Mouse (Mus musculus) neural tube, postnatal 0 days (tissue): ENCODE measurements around the gene Zfp566. TPM values are rescaled to one million over a fixed set of nuclear protein-coding genes. Genes with fewer than 3 reads are reported as not detected.

Source experiments
- microRNA-seq: library from miRNA; unstranded; fragments of <30 nt; microRNA quantifications from one replicate; pipeline ENCODE4, GENCODE M21; 2016
- polyA plus RNA-seq: library from polyadenylated mRNA; unstranded; fragments of >200 nt; fragmentation: Nextera tagmentation; extraction: Ambion mirVana; gene quantifications from 2 replicates; pipeline ENCODE4 v1.2.1, GENCODE M21; 2015

Gene Zfp566
- 14.9 and 16.5 TPM in 2 replicates for polyA plus RNA-seq

GRCm38 (mm10) chr7:30090092-30090969, at the start of gene Zfp566, which contains the start of gene Gm26920:
Gene Zfp566 (minus strand): TSS chr7:30090527.
Gene Gm26920 (minus strand): TSS chr7:30090410.

DNA sequence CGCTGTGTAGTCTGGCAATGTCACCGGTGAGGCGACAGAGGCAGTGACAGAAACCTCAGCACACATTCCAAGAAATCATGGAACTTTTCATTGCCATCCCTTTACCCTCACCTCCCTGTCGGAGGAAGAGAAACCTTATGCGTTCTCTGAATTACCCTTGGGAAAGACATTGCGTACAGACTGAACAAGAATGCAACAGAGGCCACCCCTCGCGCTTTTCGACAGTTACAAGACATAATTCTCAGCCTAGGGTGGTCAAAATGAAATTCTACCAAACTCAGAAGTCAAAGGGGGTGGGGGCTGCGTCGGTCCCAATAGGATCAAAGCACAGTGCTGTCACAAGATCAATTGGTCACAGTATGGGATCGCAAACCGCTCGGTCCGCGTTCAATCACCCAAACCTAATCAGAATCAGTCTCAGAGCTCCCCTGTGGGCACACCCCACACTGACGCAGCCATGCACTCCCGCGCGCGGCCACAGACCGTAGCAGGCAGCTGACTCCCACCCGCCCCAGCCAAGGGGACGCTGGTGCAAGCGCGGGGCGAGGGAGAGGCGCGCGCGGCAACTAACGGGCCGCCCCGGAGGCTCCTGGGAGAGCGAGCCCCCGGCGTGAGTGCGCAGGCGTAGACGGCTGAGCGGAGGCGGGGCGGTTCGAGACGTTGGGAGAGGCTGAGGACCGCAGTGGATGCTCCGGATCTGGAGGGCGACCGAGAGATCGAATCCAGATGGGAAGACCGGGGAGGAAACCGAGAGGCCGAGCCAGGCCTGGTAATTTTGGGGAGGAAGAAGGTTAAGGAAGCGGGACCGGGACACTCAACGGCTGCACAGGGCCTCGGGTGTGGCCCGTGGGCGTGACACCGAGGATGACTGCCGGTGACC, 31.2 kb upstream of the Zfp566 start, which contains the start of gene Zfp382:
Zfp382 (plus strand) TSS at position 635 of the 880 bp plus-strand sequence.

DNA sequence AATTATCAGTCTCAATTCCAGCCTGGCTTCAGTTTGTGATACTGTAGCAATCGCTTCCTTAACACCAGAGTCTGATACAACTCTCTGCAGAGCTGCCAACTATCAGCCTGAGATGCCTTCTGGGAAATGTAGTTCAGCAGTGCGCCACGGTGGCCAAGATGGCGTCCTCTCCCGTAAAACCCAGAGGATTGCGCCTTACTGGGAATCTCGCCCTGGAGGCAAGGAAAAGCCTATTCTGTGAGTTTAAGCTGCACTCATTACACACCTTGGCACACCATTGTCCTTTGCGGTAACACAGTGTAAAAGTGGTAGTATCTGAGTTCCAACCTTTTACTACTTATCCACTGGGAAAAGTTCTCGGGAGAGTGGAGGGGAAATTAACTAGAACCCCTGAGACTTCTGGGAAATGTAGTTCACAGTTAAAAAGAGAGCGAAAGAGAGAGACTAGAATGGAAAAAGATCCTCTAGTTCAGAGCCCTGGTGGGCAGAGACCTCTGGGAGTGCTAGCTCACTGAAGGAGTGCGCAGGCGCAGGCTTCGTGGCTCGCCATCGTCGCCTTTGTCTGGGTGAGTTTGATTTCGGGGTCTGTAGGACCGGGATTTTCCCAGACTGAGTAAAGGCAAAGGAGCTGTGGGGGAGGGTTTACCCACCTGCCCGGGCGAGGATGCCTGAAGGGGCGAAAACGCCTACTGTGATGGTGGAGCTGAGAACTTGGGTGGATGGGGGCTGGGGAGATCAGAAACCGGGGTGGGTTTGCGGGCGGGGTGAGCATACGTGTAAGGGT, 4.5 kb upstream of the Zfp566 start, which contains the start of gene Zfp260:
Zfp260 (plus strand) TSS at position 132 of the 784 bp plus-strand sequence.

GRCm38 (mm10) chr7:30072146-30073028, 17.9 kb downstream of the Zfp566 start, which contains the start of gene Zfp82:
Gene Zfp82 (minus strand): TSS chr7:30072900.

GRCm38 (mm10) chr7:30050882-30051548, 39.3 kb downstream of the Zfp566 start, which contains the start of gene Zfp14:
Gene Zfp14 (minus strand): TSS chr7:30051380.

Small RNAs within 50 kb of the gene (microRNA-seq; reads per million reads assigned to microRNA genes)
- not detected for gene Gm23368

Other genes with a start within 250 kb of the Zfp566 start
- gene Zfp940, start 236.9 kb downstream of the Zfp566 start, polyA plus RNA-seq = 9.0 and 10.2 TPM in 2 replicates
- 13.2 and 14.1 TPM in 2 replicates for gene Zfp420, start 230.5 kb downstream of the Zfp566 start, polyA plus RNA-seq
- 9.3 and 9.5 TPM in 2 replicates for gene Zfp27, start 184.0 kb downstream of the Zfp566 start, polyA plus RNA-seq
- 3.9 and 4.0 TPM in 2 replicates for gene Zfp383, start 182.3 kb downstream of the Zfp566 start, polyA plus RNA-seq
- 14.1 and 18.0 TPM in 2 replicates for gene Zfp74, start 136.4 kb downstream of the Zfp566 start, polyA plus RNA-seq
- 3.5 and 3.8 TPM in 2 replicates for gene Zfp568, start 106.6 kb downstream of the Zfp566 start, polyA plus RNA-seq
- 7.7 and 8.9 TPM in 2 replicates for gene Zfp14, start 39.1 kb downstream of the Zfp566 start, polyA plus RNA-seq
- 6.1 and 7.4 TPM in 2 replicates for gene Zfp82, start 17.6 kb downstream of the Zfp566 start, polyA plus RNA-seq
- gene Gm26920, start 117 bp downstream of the Zfp566 start, polyA plus RNA-seq = 1.3 TPM in 1 of 2 replicates, not detected in the other
- gene Zfp260, start 4.2 kb upstream of the Zfp566 start, polyA plus RNA-seq = 43.7 and 49.3 TPM in 2 replicates
- 13.8 and 20.1 TPM in 2 replicates for gene Zfp382, start 31.4 kb upstream of the Zfp566 start, polyA plus RNA-seq
- 7.4 and 8.8 TPM in 2 replicates for gene Zfp146, start 79.2 kb upstream of the Zfp566 start, polyA plus RNA-seq
- gene Cox7a1, start 93.6 kb upstream of the Zfp566 start, polyA plus RNA-seq = 5.8 and 7.4 TPM in 2 replicates
- 112 and 118 TPM in 2 replicates for gene Capns1, start 108.3 kb upstream of the Zfp566 start, polyA plus RNA-seq
- 188 and 198 TPM in 2 replicates for gene Polr2i, start 141.4 kb upstream of the Zfp566 start, polyA plus RNA-seq
- 477 and 510 TPM in 2 replicates for gene Tbcb, start 141.7 kb upstream of the Zfp566 start, polyA plus RNA-seq
- gene Ovol3, start 145.2 kb upstream of the Zfp566 start, polyA plus RNA-seq = not detected in 2 replicates
- 0.57 and 0.79 TPM in 2 replicates for gene Thap8, start 189.6 kb upstream of the Zfp566 start, polyA plus RNA-seq
- 3.5 TPM in 2 replicates for gene Wdr62, start 189.9 kb upstream of the Zfp566 start, polyA plus RNA-seq
- 106 and 124 TPM in 2 replicates for gene Clip3, start 201.2 kb upstream of the Zfp566 start, polyA plus RNA-seq
- gene Alkbh6, start 218.2 kb upstream of the Zfp566 start, polyA plus RNA-seq = 129 and 146 TPM in 2 replicates
- gene Syne4, start 224.3 kb upstream of the Zfp566 start, polyA plus RNA-seq = 12.1 and 14.5 TPM in 2 replicates
- gene E130208F15Rik, start 231.2 kb upstream of the Zfp566 start, polyA plus RNA-seq = not detected in 2 replicates
- gene Sdhaf1, start 233.4 kb upstream of the Zfp566 start, polyA plus RNA-seq = 20.0 and 20.8 TPM in 2 replicates